Mouse (Mus musculus): ENCODE measurements around the gene Gm17455.

The Gm17455 gene

GRCm38 (mm10) chr10:60379419-60379957 lies 20.0 kb upstream of the Gm17455 start:
- Histone ChIP-seq H3K27me3 (ENCODE audit: insufficient read depth, low read length) (no peaks in the 10 kb centered on the region), H3K9me3 (ENCODE audit: low read length) (no peaks in the 10 kb centered on the region), H3K4me3 (replicated peaks; ENCODE audit: low read length) (no peak overlapping the region), H3K36me3 (ENCODE audit: insufficient read depth, low read length) (no peaks in the 10 kb centered on the region), H3K4me1 (replicated peaks; ENCODE audit: low read depth, low read length) (peaks cover 6% of the 10 kb centered on the region; the same call in 1 of the 2 replicates)
- TF ChIP-seq NANOG (IDR thresholded peaks at IDR 0.05; ENCODE audit: borderline replicate concordance, low read length) (no peak), CTCF (conservative IDR thresholded peaks at IDR 0.05; ENCODE audit: low read length) (no peak), POU5F1 (IDR thresholded peaks at IDR 0.05; ENCODE audit: borderline replicate concordance, low read length) (no peak)

DNA sequence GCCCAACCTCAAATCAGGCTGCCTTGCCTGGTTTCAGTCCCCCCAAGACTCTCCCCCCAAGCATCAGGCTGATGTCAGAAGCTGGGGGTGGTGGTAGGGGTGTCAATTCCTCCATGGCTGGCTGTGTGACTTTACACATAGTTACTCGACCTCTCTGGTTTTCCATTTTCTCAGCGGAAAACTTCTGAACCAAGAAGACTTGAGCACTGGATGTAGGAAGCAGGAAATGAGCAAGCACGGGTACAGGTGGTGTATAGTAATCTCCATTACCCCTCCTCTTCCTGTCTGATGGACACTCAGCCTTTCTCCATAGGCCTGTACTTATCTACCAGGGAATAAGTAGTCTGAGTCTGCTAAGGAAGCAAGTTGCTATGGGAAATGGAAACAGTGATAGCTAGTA lies 19.3 kb upstream of the Gm17455 start:
- no peaks in the 10 kb centered on the region for H3K27me3 ChIP-seq (ENCODE audit: insufficient read depth, low read length)
- H3K36me3 ChIP-seq (ENCODE audit: insufficient read depth, low read length) = no peaks in the 10 kb centered on the region
- no peak for TF ChIP-seq NANOG (IDR thresholded peaks at IDR 0.05; ENCODE audit: borderline replicate concordance, low read length)
- TF ChIP-seq CTCF (conservative IDR thresholded peaks at IDR 0.05; ENCODE audit: low read length) = no peak
- no peak for TF ChIP-seq POU5F1 (IDR thresholded peaks at IDR 0.05; ENCODE audit: borderline replicate concordance, low read length)
- peaks cover 6% of the 10 kb centered on the region for H3K9me3 ChIP-seq (ENCODE audit: low read length)
- H3K4me3 ChIP-seq (replicated peaks; ENCODE audit: low read length) = no peak overlapping the region
- H3K4me1 ChIP-seq (replicated peaks; ENCODE audit: low read depth, low read length) = peaks cover 6% of the 10 kb centered on the region; the same call in 1 of the 2 replicates

- peaks cover 6% of the 10 kb centered on the region; the same call in 1 of the 2 replicates for H3K4me1 ChIP-seq (replicated peaks; ENCODE audit: low read depth, low read length)
- H3K27me3 ChIP-seq (ENCODE audit: insufficient read depth, low read length) = no peaks in the 10 kb centered on the region
- H3K9me3 ChIP-seq (ENCODE audit: low read length) = peaks cover 15% of the 10 kb centered on the region
- TF ChIP-seq NANOG (IDR thresholded peaks at IDR 0.05; ENCODE audit: borderline replicate concordance, low read length) (no peak), POU5F1 (IDR thresholded peaks at IDR 0.05; ENCODE audit: borderline replicate concordance, low read length) (no peak), CTCF (conservative IDR thresholded peaks at IDR 0.05; ENCODE audit: low read length) (no peak)
- no peaks in the 10 kb centered on the region for H3K36me3 ChIP-seq (ENCODE audit: insufficient read depth, low read length)
- no peak overlapping the region for H3K4me3 ChIP-seq (replicated peaks; ENCODE audit: low read length)
These were observed 18.2 kb upstream of the Gm17455 start for GRCm38 (mm10) chr10:60381142-60381925.

- no peak overlapping the region for H3K4me3 ChIP-seq (replicated peaks; ENCODE audit: low read length)
These were observed 11.2 kb upstream of the Gm17455 start for GRCm38 (mm10) chr10:60388332-60388731.

DNA sequence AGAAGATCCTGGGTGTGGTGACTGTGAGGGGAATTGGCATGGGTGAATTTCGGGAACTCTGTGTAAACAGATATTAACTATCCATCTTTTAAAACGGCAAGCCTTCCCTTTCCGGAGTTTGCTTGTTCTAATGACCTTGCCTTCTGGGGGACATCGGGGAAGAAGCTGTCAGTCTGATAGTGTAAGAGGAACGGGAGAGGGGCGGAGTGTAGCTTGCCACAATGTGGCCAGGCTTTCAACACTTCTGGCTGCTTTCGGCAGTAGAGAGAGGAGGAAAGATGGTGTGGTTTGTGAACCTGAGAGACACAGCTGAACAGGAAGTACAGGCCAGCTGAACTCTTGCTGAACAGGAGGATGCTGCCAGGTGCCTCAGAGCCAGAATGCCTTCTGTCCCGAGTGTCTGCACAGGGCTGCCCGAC lies 10.1 kb upstream of the Gm17455 start:
- Histone ChIP-seq H3K9me3 (ENCODE audit: low read length) (peaks cover 16% of the 10 kb centered on the region), H3K4me1 (replicated peaks; ENCODE audit: low read depth, low read length) (peaks cover 22% of the 10 kb centered on the region), H3K36me3 (ENCODE audit: insufficient read depth, low read length) (no peaks in the 10 kb centered on the region), H3K4me3 (replicated peaks; ENCODE audit: low read length) (no peak overlapping the region), H3K27me3 (ENCODE audit: insufficient read depth, low read length) (no peaks in the 10 kb centered on the region)
- TF ChIP-seq NANOG (IDR thresholded peaks at IDR 0.05; ENCODE audit: borderline replicate concordance, low read length) = no peak
- TF ChIP-seq CTCF (conservative IDR thresholded peaks at IDR 0.05; ENCODE audit: low read length) = no peak
- no peak for TF ChIP-seq POU5F1 (IDR thresholded peaks at IDR 0.05; ENCODE audit: borderline replicate concordance, low read length)

More at GRCm38 (mm10) chr10:60388332-60388731, 11.2 kb upstream of the Gm17455 start:
- H3K9me3 ChIP-seq (ENCODE audit: low read length) = peaks cover 15% of the 10 kb centered on the region
- peaks cover 22% of the 10 kb centered on the region for H3K4me1 ChIP-seq (replicated peaks; ENCODE audit: low read depth, low read length)
- TF ChIP-seq CTCF (conservative IDR thresholded peaks at IDR 0.05; ENCODE audit: low read length) (no peak), POU5F1 (IDR thresholded peaks at IDR 0.05; ENCODE audit: borderline replicate concordance, low read length) (no peak), NANOG (IDR thresholded peaks at IDR 0.05; ENCODE audit: borderline replicate concordance, low read length) (no peak)
- H3K36me3 ChIP-seq (ENCODE audit: insufficient read depth, low read length) = no peaks in the 10 kb centered on the region
- H3K27me3 ChIP-seq (ENCODE audit: insufficient read depth, low read length) = no peaks in the 10 kb centered on the region

GRCm38 (mm10) chr10:60390177-60390903 lies 9.2 kb upstream of the Gm17455 start:
- Histone ChIP-seq H3K9me3 (ENCODE audit: low read length) (peaks cover 17% of the 10 kb centered on the region), H3K36me3 (ENCODE audit: insufficient read depth, low read length) (no peaks in the 10 kb centered on the region), H3K4me1 (replicated peaks; ENCODE audit: low read depth, low read length) (peaks cover 22% of the 10 kb centered on the region), H3K27me3 (ENCODE audit: insufficient read depth, low read length) (no peaks in the 10 kb centered on the region), H3K4me3 (replicated peaks; ENCODE audit: low read length) (no peak overlapping the region)
- TF ChIP-seq POU5F1 (IDR thresholded peaks at IDR 0.05; ENCODE audit: borderline replicate concordance, low read length) (peak; percentile 46; the same call in 1 of the 2 replicates), CTCF (conservative IDR thresholded peaks at IDR 0.05; ENCODE audit: low read length) (no peak), NANOG (IDR thresholded peaks at IDR 0.05; ENCODE audit: borderline replicate concordance, low read length) (no peak)

DNA sequence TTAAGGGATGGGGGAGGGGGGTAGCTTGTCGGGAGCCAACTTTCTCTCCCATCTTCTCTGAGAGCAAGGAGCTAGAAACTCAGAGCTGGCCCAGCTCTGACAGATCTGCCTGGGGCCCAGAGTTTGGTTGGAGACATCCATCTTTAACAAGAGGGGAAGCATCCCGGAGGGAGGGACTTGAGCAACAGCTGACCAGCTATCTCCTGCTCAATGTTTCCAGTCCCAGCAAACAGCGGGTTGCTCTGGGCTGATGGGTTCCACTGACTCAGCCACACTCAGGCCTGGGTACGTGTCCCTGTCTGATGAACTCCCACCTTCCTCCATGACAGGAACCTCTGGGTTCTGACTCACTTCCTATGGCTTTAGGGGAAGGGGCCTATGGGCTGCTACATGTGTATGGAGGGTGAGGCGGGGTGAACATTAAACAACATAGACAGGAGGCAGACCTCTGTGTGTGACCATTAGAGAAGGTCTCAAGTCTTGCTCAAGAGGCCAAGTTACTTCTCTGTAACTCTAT lies 8.6 kb upstream of the Gm17455 start:
- Histone ChIP-seq H3K36me3 (ENCODE audit: insufficient read depth, low read length) (no peaks in the 10 kb centered on the region), H3K4me1 (replicated peaks; ENCODE audit: low read depth, low read length) (peaks cover 22% of the 10 kb centered on the region), H3K27me3 (ENCODE audit: insufficient read depth, low read length) (no peaks in the 10 kb centered on the region), H3K4me3 (replicated peaks; ENCODE audit: low read length) (no peak overlapping the region), H3K9me3 (ENCODE audit: low read length) (peaks cover 11% of the 10 kb centered on the region)
- TF ChIP-seq CTCF (conservative IDR thresholded peaks at IDR 0.05; ENCODE audit: low read length) (no peak), NANOG (IDR thresholded peaks at IDR 0.05; ENCODE audit: borderline replicate concordance, low read length) (no peak), POU5F1 (IDR thresholded peaks at IDR 0.05; ENCODE audit: borderline replicate concordance, low read length) (no peak)

- peaks cover 22% of the 10 kb centered on the region for H3K4me1 ChIP-seq (replicated peaks; ENCODE audit: low read depth, low read length)
- H3K27me3 ChIP-seq (ENCODE audit: insufficient read depth, low read length) = no peaks in the 10 kb centered on the region
- TF ChIP-seq POU5F1 (IDR thresholded peaks at IDR 0.05; ENCODE audit: borderline replicate concordance, low read length) (no peak), NANOG (IDR thresholded peaks at IDR 0.05; ENCODE audit: borderline replicate concordance, low read length) (no peak), CTCF (conservative IDR thresholded peaks at IDR 0.05; ENCODE audit: low read length) (no peak)
- no peak overlapping the region for H3K4me3 ChIP-seq (replicated peaks; ENCODE audit: low read length)
- no peaks in the 10 kb centered on the region for H3K36me3 ChIP-seq (ENCODE audit: insufficient read depth, low read length)
- peaks cover 10% of the 10 kb centered on the region for H3K9me3 ChIP-seq (ENCODE audit: low read length)
These were observed 7.9 kb upstream of the Gm17455 start for GRCm38 (mm10) chr10:60391661-60392060.
